Mouse (Mus musculus): ENCODE results near the gene Taar8c. TPM values are rescaled to one million over a fixed set of nuclear protein-coding genes. Genes with fewer than 3 reads are reported as not detected.
"Not testable (repeated sequence)": the region's sequence is repeated elsewhere in the genome, so short reads cannot be mapped to it uniquely, and the experiment has no call there.

The Taar8c gene
- total and polyA plus RNA-seq, 3 experiments: not detected

GRCm38 (mm10) chr10:24111116-24111778 lies 9.5 kb upstream of the Taar8c start (continued):
- peak; percentile 42 for TF ChIP-seq RAD21 (IDR thresholded peaks at IDR 0.05; ENCODE audit: low read depth, low read length)
- no peak for TF ChIP-seq CHD2 (IDR thresholded peaks at IDR 0.05; ENCODE audit: low read length)

DNA sequence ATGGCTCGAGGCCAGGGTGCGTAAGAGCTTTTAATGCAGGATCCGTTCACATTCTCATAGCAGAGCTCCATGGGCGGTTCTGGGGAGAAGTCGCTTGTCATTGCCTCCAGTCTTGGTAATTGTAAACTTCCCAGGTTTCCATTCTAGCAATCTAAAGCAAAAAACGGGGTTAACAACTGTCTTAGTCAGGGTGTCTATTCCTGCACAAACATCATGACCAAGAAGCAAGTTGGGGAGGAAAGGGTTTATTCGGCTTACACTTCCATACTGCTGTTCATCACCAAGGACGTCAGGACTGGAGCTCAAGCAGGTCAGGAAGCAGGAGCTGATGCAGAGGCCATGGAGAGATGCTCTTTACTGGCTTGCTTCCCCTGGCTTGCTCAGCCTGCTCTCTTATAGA lies 7.7 kb upstream of the Taar8c start, which contains the start of gene Taar9:
Gene Taar9 (minus strand): TSS at position 101 of the 400 bp plus-strand sequence.
- H3K27ac ChIP-seq (ENCODE audit: control insufficient read depth, low read depth, low read length); H3K36me3 ChIP-seq (ENCODE audit: control insufficient read depth in 1 of 2, insufficient read depth in 2 of 2, low read length in 2 of 2); H3K79me2 ChIP-seq (ENCODE audit: control insufficient read depth, insufficient read depth, low read length, poor library complexity); DNase-seq (ENCODE audit: low read depth, low spot score); H3K9ac ChIP-seq (ENCODE audit: control insufficient read depth, low read depth, low read length, poor library complexity, severe bottlenecking); H3K27me3 ChIP-seq (ENCODE audit: control insufficient read depth in 1 of 2, insufficient read depth in 2 of 2, low read length in 2 of 2); H3K4me3 ChIP-seq (ENCODE audit: control insufficient read depth in 1 of 2, insufficient read depth in 1 of 2, low read depth in 2 of 2, low read length in 2 of 2); H3K9me3 ChIP-seq (replicated peaks; ENCODE audit: insufficient read depth, low read length); H3K4me1 ChIP-seq (ENCODE audit: control insufficient read depth in 1 of 2, insufficient read depth in 2 of 2, low read length in 2 of 2): not testable (repeated sequence)

GRCm38 (mm10) chr10:24108236-24108635 lies 6.5 kb upstream of the Taar8c start:
- H3K9ac ChIP-seq (ENCODE audit: control insufficient read depth, low read depth, low read length, poor library complexity, severe bottlenecking): no peak overlapping the region
- no peaks in the 10 kb centered on the region for H3K36me3 ChIP-seq (ENCODE audit: control insufficient read depth in 1 of 2, insufficient read depth in 2 of 2, low read length in 2 of 2)
- H3K4me3 ChIP-seq (ENCODE audit: control insufficient read depth in 1 of 2, insufficient read depth in 1 of 2, low read depth in 2 of 2, low read length in 2 of 2): no peak overlapping the region
- TF ChIP-seq POLR2AphosphoS5 (IDR thresholded peaks at IDR 0.05; ENCODE audit: borderline replicate concordance, low read depth, low read length): no peak
- no peak for TF ChIP-seq ELF1 (IDR thresholded peaks at IDR 0.05; ENCODE audit: low read depth, low read length)
- no peak for TF ChIP-seq MYC (IDR thresholded peaks at IDR 0.05; ENCODE audit: low read depth, low read length)
- TF ChIP-seq CHD1 (IDR thresholded peaks at IDR 0.05; ENCODE audit: low read depth, low read length): no peak
- no peak for TF ChIP-seq MAX (IDR thresholded peaks at IDR 0.05; ENCODE audit: low read length)
- no peak for TF ChIP-seq MXI1 (IDR thresholded peaks at IDR 0.05; ENCODE audit: low read depth, low read length)
- no peak for TF ChIP-seq USF2 (IDR thresholded peaks at IDR 0.05; ENCODE audit: borderline replicate concordance in 1 of 2, insufficient read depth in 1 of 2, low read depth in 1 of 2, low read length in 2 of 2)
- no peak for TF ChIP-seq TBP (IDR thresholded peaks at IDR 0.05; ENCODE audit: low read depth, low read length)
- no peak for TF ChIP-seq MAFK (IDR thresholded peaks at IDR 0.05; ENCODE audit: borderline replicate concordance, low read depth, low read length)
- TF ChIP-seq ZC3H11A (IDR thresholded peaks at IDR 0.05; ENCODE audit: low read depth, low read length): no peak
- no peak for TF ChIP-seq EP300 (IDR thresholded peaks at IDR 0.05; ENCODE audit: low read depth in 1 of 2, low read length in 2 of 2)
- no peak for TF ChIP-seq HCFC1 (IDR thresholded peaks at IDR 0.05; ENCODE audit: low read depth, low read length)
- TF ChIP-seq TAL1 (IDR thresholded peaks at IDR 0.05; ENCODE audit: low read length): no peak
- no peak for TF ChIP-seq POLR2AphosphoS2 (IDR thresholded peaks at IDR 0.05; ENCODE audit: low read length)
- no peak for TF ChIP-seq GATA1 (IDR thresholded peaks at IDR 0.05; ENCODE audit: low read depth, low read length)
- TF ChIP-seq SIN3A (IDR thresholded peaks at IDR 0.05; ENCODE audit: low read length): no peak
- no peak for TF ChIP-seq JUND (IDR thresholded peaks at IDR 0.05; ENCODE audit: low read depth, low read length)
- TF ChIP-seq BHLHE40 (IDR thresholded peaks at IDR 0.05; ENCODE audit: borderline replicate concordance, low read depth, low read length): no peak
- no peaks in the 10 kb centered on the region; a peak in 1 of 4 replicates for H3K4me1 ChIP-seq (ENCODE audit: control insufficient read depth in 1 of 2, insufficient read depth in 2 of 2, low read length in 2 of 2)
- DNase-seq (ENCODE audit: low read depth, low spot score): no peak
- no peaks in the 10 kb centered on the region for H3K79me2 ChIP-seq (ENCODE audit: control insufficient read depth, insufficient read depth, low read length, poor library complexity)
- peaks cover 2% of the 10 kb centered on the region in 2 experiments for H3K27me3 ChIP-seq (ENCODE audit: control insufficient read depth in 1 of 2, insufficient read depth in 2 of 2, low read length in 2 of 2)
- no peak overlapping the region for H3K27ac ChIP-seq (ENCODE audit: control insufficient read depth, low read depth, low read length)
- H3K9me3 ChIP-seq (replicated peaks; ENCODE audit: insufficient read depth, low read length): no peaks in the 10 kb centered on the region
